Mouse (Mus musculus): ENCODE data around the gene Tmx2. TPM values are rescaled to one million over a fixed set of nuclear protein-coding genes. Genes with fewer than 3 reads are reported as not detected.

Tmx2 gene
- total and polyA plus RNA-seq, 3 experiments = 64.6 to 66.8 TPM; not detected in 1

- DNase-seq (ENCODE audit: low read depth, low spot score) = peak; percentile 34
- Histone ChIP-seq H3K79me2 (ENCODE audit: control insufficient read depth, insufficient read depth, low read length, poor library complexity) (peaks cover 30% of the 10 kb centered on the region), H3K4me1 (ENCODE audit: control insufficient read depth in 1 of 2, insufficient read depth in 2 of 2, low read length in 2 of 2) (peaks cover 21 to 22% of the 10 kb centered on the region in 2 experiments), H3K9me3 (replicated peaks; ENCODE audit: insufficient read depth, low read length) (no peaks in the 10 kb centered on the region), H3K9ac (ENCODE audit: control insufficient read depth, low read depth, low read length, poor library complexity, severe bottlenecking) (no peak overlapping the region), H3K4me3 (ENCODE audit: control insufficient read depth in 1 of 2, insufficient read depth in 1 of 2, low read depth in 2 of 2, low read length in 2 of 2) (no peak overlapping the region), H3K27ac (ENCODE audit: control insufficient read depth, low read depth, low read length) (no peak overlapping the region), H3K27me3 (ENCODE audit: control insufficient read depth in 1 of 2, insufficient read depth in 2 of 2, low read length in 2 of 2) (no peaks in the 10 kb centered on the region), H3K36me3 (ENCODE audit: control insufficient read depth in 1 of 2, insufficient read depth in 2 of 2, low read length in 2 of 2) (peaks cover 0 to 25% of the 10 kb centered on the region in 2 experiments; a peak in 3 of 4 replicates)
- no peak for TF ChIP-seq GABPA (IDR thresholded peaks at IDR 0.05; ENCODE audit: low read depth, low read length)
- TF ChIP-seq NRF1 (IDR thresholded peaks at IDR 0.05; ENCODE audit: insufficient read depth, low read depth, low read length, poor library complexity, severe bottlenecking) = no peak
- TF ChIP-seq ETS1 (IDR thresholded peaks at IDR 0.05; ENCODE audit: low read depth, low read length) = no peak
- TF ChIP-seq USF2 (IDR thresholded peaks at IDR 0.05; ENCODE audit: borderline replicate concordance in 1 of 2, insufficient read depth in 1 of 2, low read depth in 1 of 2, low read length in 2 of 2) = no peak
- no peak for TF ChIP-seq POLR2AphosphoS2 (IDR thresholded peaks at IDR 0.05; ENCODE audit: low read length)
- TF ChIP-seq POLR2A (IDR thresholded peaks at IDR 0.05; ENCODE audit: control insufficient read depth in 1 of 2, insufficient read depth in 1 of 2, low read depth in 1 of 2, low read length in 2 of 2, poor library complexity in 1 of 2) = no peak
- TF ChIP-seq CHD1 (IDR thresholded peaks at IDR 0.05; ENCODE audit: low read depth, low read length) = no peak
- no peak for TF ChIP-seq CTCF (IDR thresholded peaks at IDR 0.05 in 2 of 3, conservative IDR thresholded peaks at IDR 0.05 in 1 of 3; ENCODE audit: control insufficient read depth in 1 of 3, insufficient read depth in 1 of 3, low read depth in 2 of 3, low read length in 3 of 3, poor library complexity in 1 of 3, severe bottlenecking in 1 of 3)
- TF ChIP-seq ZMIZ1 (IDR thresholded peaks at IDR 0.05; ENCODE audit: low read depth, low read length) = no peak
- TF ChIP-seq RAD21 (IDR thresholded peaks at IDR 0.05; ENCODE audit: low read depth, low read length) = no peak
- no peak for TF ChIP-seq SMC3 (IDR thresholded peaks at IDR 0.05; ENCODE audit: low read depth, low read length)
These were observed 44.9 kb downstream of the Tmx2 start for GRCm38 (mm10) chr2:84634006-84634405.

- TF ChIP-seq SMC3 (IDR thresholded peaks at IDR 0.05; ENCODE audit: low read depth, low read length) (no peak), RCOR1 (IDR thresholded peaks at IDR 0.05; ENCODE audit: low read depth, low read length) (peak; percentile 68; the same call in 1 of the 2 replicates), USF1 (IDR thresholded peaks at IDR 0.05; ENCODE audit: low read depth, low read length) (no peak), ZNF384 (IDR thresholded peaks at IDR 0.05; ENCODE audit: low read depth, low read length) (peak; percentile 25; the same call in 1 of the 2 replicates), ZC3H11A (IDR thresholded peaks at IDR 0.05; ENCODE audit: low read depth, low read length) (no peak), HCFC1 (IDR thresholded peaks at IDR 0.05; ENCODE audit: low read depth, low read length) (0 out of 2 replicates have a peak, but pooled peaks have one; percentile 20), MAX (IDR thresholded peaks at IDR 0.05; ENCODE audit: low read length) (no peak), CHD1 (IDR thresholded peaks at IDR 0.05; ENCODE audit: low read depth, low read length) (no peak), UBTF (IDR thresholded peaks at IDR 0.05; ENCODE audit: borderline replicate concordance, insufficient read depth, low read depth, low read length) (no peak), ELF1 (IDR thresholded peaks at IDR 0.05; ENCODE audit: low read depth, low read length) (peak; percentile 28; the same call in 1 of the 2 replicates), CHD2 (IDR thresholded peaks at IDR 0.05; ENCODE audit: low read length) (peak; percentile 20; the same call in 1 of the 2 replicates), POLR2AphosphoS2 (IDR thresholded peaks at IDR 0.05; ENCODE audit: low read length) (no peak), JUND (IDR thresholded peaks at IDR 0.05; ENCODE audit: low read depth, low read length) (no peak), BHLHE40 (IDR thresholded peaks at IDR 0.05; ENCODE audit: borderline replicate concordance, low read depth, low read length) (no peak), RAD21 (IDR thresholded peaks at IDR 0.05; ENCODE audit: low read depth, low read length) (no peak), GATA1 (IDR thresholded peaks at IDR 0.05; ENCODE audit: low read depth, low read length) (peak; percentile 75), EP300 (IDR thresholded peaks at IDR 0.05; ENCODE audit: low read depth in 1 of 2, low read length in 2 of 2) (peak in 1 of 2 experiments; percentile 70; a peak in 3 of 4 replicates), MAZ (IDR thresholded peaks at IDR 0.05; ENCODE audit: low read depth, low read length) (0 out of 2 replicates have a peak, but pooled peaks have one; percentile 27), ETS1 (IDR thresholded peaks at IDR 0.05; ENCODE audit: low read depth, low read length) (no peak), USF2 (IDR thresholded peaks at IDR 0.05; ENCODE audit: borderline replicate concordance in 1 of 2, insufficient read depth in 1 of 2, low read depth in 1 of 2, low read length in 2 of 2) (no peak), TCF12 (IDR thresholded peaks at IDR 0.05; ENCODE audit: low read depth, low read length) (peak; percentile 30; the same call in 1 of the 2 replicates)
- Histone ChIP-seq H3K36me3 (ENCODE audit: control insufficient read depth in 1 of 2, insufficient read depth in 2 of 2, low read length in 2 of 2) (peaks cover 0 to 25% of the 10 kb centered on the region in 2 experiments; a peak in 3 of 4 replicates), H3K9ac (ENCODE audit: control insufficient read depth, low read depth, low read length, poor library complexity, severe bottlenecking) (no peak overlapping the region), H3K4me1 (ENCODE audit: control insufficient read depth in 1 of 2, insufficient read depth in 2 of 2, low read length in 2 of 2) (peaks cover 21 to 22% of the 10 kb centered on the region in 2 experiments), H3K9me3 (replicated peaks; ENCODE audit: insufficient read depth, low read length) (no peaks in the 10 kb centered on the region), H3K4me3 (ENCODE audit: control insufficient read depth in 1 of 2, insufficient read depth in 1 of 2, low read depth in 2 of 2, low read length in 2 of 2) (no peak overlapping the region), H3K27me3 (ENCODE audit: control insufficient read depth in 1 of 2, insufficient read depth in 2 of 2, low read length in 2 of 2) (no peaks in the 10 kb centered on the region), H3K27ac (ENCODE audit: control insufficient read depth, low read depth, low read length) (peak overlapping the region; percentile 9; the same call in 1 of the 2 replicates), H3K79me2 (ENCODE audit: control insufficient read depth, insufficient read depth, low read length, poor library complexity) (peaks cover 25% of the 10 kb centered on the region)
- DNase-seq (ENCODE audit: low read depth, low spot score) = peak; percentile 57
These were observed 45.9 kb downstream of the Tmx2 start for GRCm38 (mm10) chr2:84632999-84633398.

Data from MEL (cell line).